In the genomic region with DNA sequence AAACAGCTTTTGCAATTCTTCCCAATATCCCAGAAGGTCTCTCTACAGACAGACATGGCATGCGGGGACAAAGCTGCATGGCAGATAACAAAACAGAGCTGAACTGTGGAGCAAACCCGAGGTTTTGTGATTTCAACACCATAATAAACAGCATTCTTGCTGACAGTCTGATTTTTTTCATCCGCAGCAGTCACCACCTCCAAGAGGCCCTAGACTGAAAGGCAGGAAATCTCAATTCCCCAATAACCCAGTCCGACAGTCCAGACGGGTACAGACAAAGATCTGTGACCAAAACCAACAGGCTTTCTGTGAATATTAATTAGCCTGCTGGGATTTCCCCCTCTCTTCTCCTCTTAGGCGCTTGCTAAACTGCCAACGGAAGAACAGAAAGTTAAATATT, we compare ENCODE assay signal across 9 mouse cellular contexts. TPM values are rescaled to one million over a fixed set of nuclear protein-coding genes. Genes with fewer than 3 reads are reported as not detected.
DNase-seq lines count a peak whose midpoint lies in the region; ATAC-seq and TF ChIP-seq lines count a peak whose summit lies in the region.
"Had no signal": no experiment of that assay in that cellular context is flagged by ENCODE, and none has a peak within 500 bp of the region (broad histone marks: within the 10 kb centered on the region; RNA-seq: fewer than 3 reads in every experiment).

No protein-coding gene starts in this region.

- TF ChIP-seq CTCF in liver, postnatal 0 days (IDR thresholded peaks at IDR 0.05; ENCODE audit: low read depth): no peak

- H3K4me2 ChIP-seq in kidney, embryonic 16.5 days (replicated peaks; ENCODE audit: low read depth, low read length): no peak overlapping the region; the same call in 1 of the 2 replicates
- peak overlapping the region; percentile 72; the same call in 1 of the 2 replicates for H3K4me2 ChIP-seq in liver, postnatal 0 days (ENCODE audit: low read depth, low read length)

- no peaks in the 10 kb centered on the region for H3K9me3 ChIP-seq in kidney, embryonic 16.5 days (ENCODE audit: low read length)
- no peaks in the 10 kb centered on the region for H3K9me3 ChIP-seq in liver, postnatal 0 days (ENCODE audit: low read length)
- H3K9me3 ChIP-seq: megakaryocyte, embryonic 14.5 days had no signal

- TF ChIP-seq EP300 in liver, postnatal 0 days (IDR thresholded peaks at IDR 0.05; ENCODE audit: low read depth): no peak

- WGBS in kidney, embryonic 16.5 days: 52% methylated on average over 7 of the region's 7 CpGs
- 69% methylated on average over 7 of the region's 7 CpGs for WGBS in liver, postnatal 0 days (ENCODE audit: insufficient replicate concordance)

- no peaks in the 10 kb centered on the region for H3K27me3 ChIP-seq in kidney, embryonic 16.5 days (ENCODE audit: insufficient read depth, low read length)
- no peaks in the 10 kb centered on the region for H3K27me3 ChIP-seq in liver, postnatal 0 days (ENCODE audit: insufficient read depth, low read length)
- H3K27me3 ChIP-seq: megakaryocyte, embryonic 14.5 days had no signal

- peaks cover 21% of the 10 kb centered on the region for H3K36me3 ChIP-seq in kidney, embryonic 16.5 days (ENCODE audit: insufficient read depth, low read length)
- H3K36me3 ChIP-seq in liver, postnatal 0 days (replicated peaks; ENCODE audit: insufficient read depth, low read length): peaks cover 24% of the 10 kb centered on the region

- H3K4me1 ChIP-seq in kidney, embryonic 16.5 days (ENCODE audit: insufficient read depth, low read length): peaks cover 13% of the 10 kb centered on the region
- H3K4me1 ChIP-seq in liver, postnatal 0 days (ENCODE audit: insufficient read depth): peaks cover 15% of the 10 kb centered on the region

- peak overlapping the region; percentile 59; the same call in 1 of the 2 replicates for H3K27ac ChIP-seq in kidney, embryonic 16.5 days (ENCODE audit: low read length)
- no peak overlapping the region; the same call in 1 of the 2 replicates for H3K27ac ChIP-seq in liver, postnatal 0 days (ENCODE audit: low read depth)

- no peak overlapping the region for H3K4me3 ChIP-seq in kidney, embryonic 16.5 days (ENCODE audit: low read length)
- H3K4me3 ChIP-seq in liver, postnatal 0 days (ENCODE audit: low read depth, low read length): no peak overlapping the region

- no peak overlapping the region for H3K9ac ChIP-seq in kidney, embryonic 16.5 days (replicated peaks; ENCODE audit: low read length)
- H3K9ac ChIP-seq in liver, postnatal 0 days (replicated peaks): no peak overlapping the region

- ATAC-seq in kidney, embryonic 16.5 days (ENCODE audit: low FRiP score, low TSS enrichment): no peak
- no peak for ATAC-seq in liver, postnatal 0 days

- no peak for DNase-seq in kidney, adult 11 months
- DNase-seq in CD4-positive helper T cell, adult 2 months (ENCODE audit: low read depth, low spot score): peak; percentile 28
- DNase-seq in MN1 (ENCODE audit: low spot score): peak; percentile 14
- no peak for DNase-seq in liver, postnatal 0 days
- DNase-seq in right cerebral cortex, adult 2 months (ENCODE audit: low spot score in 2 of 2): no peak
- DNase-seq in frontal cortex, postnatal 25 days (ENCODE audit: low spot score in 2 of 2): no peak
- DNase-seq: cerebellum, adult 9-10 months had no signal

RNA-seq across cellular contexts. Expression of a gene that starts 1.7 kb away (rescaled TPM):
- 20.1 and 21.8 TPM in 2 replicates for polyA plus RNA-seq in kidney, embryonic 16.5 days (2015; fragmentation: Nextera tagmentation; extraction: Ambion mirVana)
- 7.0 and 7.5 TPM in 2 replicates for polyA plus RNA-seq in liver, postnatal 0 days (2015; fragmentation: Nextera tagmentation; extraction: Ambion mirVana)

RNA-seq across cellular contexts. Expression of a gene that starts 13.3 kb away (rescaled TPM):
- 109 and 121 TPM in 2 replicates for polyA plus RNA-seq in kidney, embryonic 16.5 days (2015; fragmentation: Nextera tagmentation; extraction: Ambion mirVana)
- polyA plus RNA-seq in liver, postnatal 0 days (2015; fragmentation: Nextera tagmentation; extraction: Ambion mirVana): 20.7 and 24.9 TPM in 2 replicates

RNA-seq across cellular contexts. Expression of a gene that starts 54.1 kb away (rescaled TPM):
- polyA plus RNA-seq in kidney, embryonic 16.5 days (2015; fragmentation: Nextera tagmentation; extraction: Ambion mirVana): 93.9 and 96.8 TPM in 2 replicates
- 17.6 and 22.1 TPM in 2 replicates for polyA plus RNA-seq in liver, postnatal 0 days (2015; fragmentation: Nextera tagmentation; extraction: Ambion mirVana)

Comparison
In these comparisons a context has a peak if more than half of its experiments do, and no peak if none do; other contexts are left out.
1. DNase-seq: peak in CD4-positive helper T cell, adult 2 months (single experiment) and MN1 (single experiment); none in kidney, adult 11 months (single experiment), liver, postnatal 0 days (single experiment), right cerebral cortex, adult 2 months (0 of 2) and frontal cortex, postnatal 25 days (0 of 2).